Mouse (Mus musculus) hindbrain, embryonic 14.5 days (tissue): ENCODE data around the gene Plekha5. TPM values are rescaled to one million over a fixed set of nuclear protein-coding genes. Genes with fewer than 3 reads are reported as not detected.

ENCODE experiments used
- ATAC-seq: fragments of 200-750 bp; cut with Nextera tagmentation; 2 replicates; pipeline ENCODE4 v1.8.0; 2017; ENCODE audit warnings: moderate number of reproducible peaks, mild to moderate bottlenecking, moderate TSS enrichment, moderate library complexity; ENCODE audit not compliant: low FRiP score
- DNase-seq: peaks from one replicate; pipeline ENCODE4 v3.0.0-alpha.2; 2015; ENCODE audit warnings: low spot score
- H3K27ac ChIP-seq: fragments of 300-500 bp; sonication (generic); 2 replicates; pipeline ENCODE4 v1.5.1; 2014; ENCODE audit warnings: mild to moderate bottlenecking, moderate library complexity
- H3K27me3 ChIP-seq: fragments of 300-500 bp; sonication (generic); 2 replicates; pipeline ENCODE4 v1.6.1; 2014; ENCODE audit warnings: mild to moderate bottlenecking, low read length, mixed read lengths; ENCODE audit not compliant: control insufficient read depth, insufficient read depth
- H3K36me3 ChIP-seq: fragments of 300-500 bp; sonication (generic); replicated peaks from 2 replicates; pipeline ENCODE4 v1.6.1; 2014; ENCODE audit not compliant: control insufficient read depth, insufficient read depth
- H3K4me1 ChIP-seq: fragments of 300-500 bp; sonication (generic); replicated peaks from 2 replicates; pipeline ENCODE4 v1.6.1; 2014; ENCODE audit warnings: antibody characterized with exemption, low read length, mixed read lengths; ENCODE audit not compliant: control insufficient read depth, insufficient read depth
- H3K4me2 ChIP-seq: fragments of 300-500 bp; sonication (generic); replicated peaks from 2 replicates; pipeline ENCODE4 v1.6.1; 2014; ENCODE audit warnings: mild to moderate bottlenecking, moderate library complexity
- H3K4me3 ChIP-seq: fragments of 300-500 bp; sonication (generic); replicated peaks from 2 replicates; pipeline ENCODE4 v1.5.1; 2014; ENCODE audit warnings: mild to moderate bottlenecking, low read length
- H3K9ac ChIP-seq: fragments of 300-500 bp; sonication (generic); 2 replicates; pipeline ENCODE4 v1.6.1; 2014
- H3K9me3 ChIP-seq: fragments of 300-500 bp; sonication (generic); 2 replicates; pipeline ENCODE4 v1.6.1; 2016; ENCODE audit warnings: low read length; ENCODE audit not compliant: control insufficient read depth
- WGBS: fragments of 180-500 bp; shearing (Covaris S2); extraction: QIAGEN DNeasy Blood & Tissue Kit; methylation state at CpG from one replicate; pipeline ENCODE4 v1.1.7; 2014; 5-methylcytosine and 5-hydroxymethylcytosine counted together
- polyA plus RNA-seq: library from polyadenylated mRNA; unstranded; fragments of >200 nt; fragmentation: Nextera tagmentation; extraction: Ambion mirVana; gene quantifications from 2 replicates; pipeline ENCODE4 v1.2.1, GENCODE M21; 2014

Gene Plekha5
- polyA plus RNA-seq, 1 experiment from 2014 or later, result 37.8 TPM

DNA sequence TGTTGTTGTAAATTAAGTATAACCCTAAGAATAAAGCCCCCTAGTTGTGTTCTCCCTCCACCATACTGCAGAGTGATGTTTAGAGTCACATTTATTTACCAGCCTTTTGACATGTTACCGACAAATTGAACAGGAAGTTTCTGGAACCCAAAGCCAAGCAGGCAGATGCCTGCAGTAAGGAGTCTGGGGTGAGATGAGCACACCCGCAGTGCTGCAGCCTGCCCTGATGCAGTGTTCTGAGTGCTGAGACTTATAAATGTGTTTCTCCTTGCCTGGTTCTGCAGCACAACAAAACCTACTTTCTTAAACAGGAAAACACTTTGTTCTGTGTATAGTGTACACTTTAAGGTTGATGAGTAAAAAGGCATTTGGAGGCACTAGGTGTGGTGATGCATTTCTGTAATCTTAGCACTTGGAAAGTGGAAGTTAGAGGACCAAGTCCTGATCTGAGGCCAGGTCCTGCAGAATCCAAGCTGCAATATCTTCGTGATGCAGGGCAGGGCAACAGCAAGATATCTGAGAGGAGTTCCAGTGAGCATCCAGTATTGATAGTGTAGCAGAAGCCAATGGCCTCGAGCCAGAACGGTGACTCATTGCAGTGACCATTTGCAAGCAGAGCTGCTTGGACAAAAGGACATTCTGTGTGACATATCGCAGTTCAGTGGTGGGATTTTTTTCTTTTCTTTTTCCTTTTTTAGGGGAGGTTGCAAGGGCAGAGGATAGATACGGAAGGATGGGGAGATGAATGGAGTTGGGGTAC, 58.0 kb downstream of the Plekha5 start:
- Histone ChIP-seq H3K4me3 (no peak overlapping the region), H3K9me3 (no peaks in the 10 kb centered on the region), H3K27me3 (no peaks in the 10 kb centered on the region), H3K4me1 (peaks cover 40% of the 10 kb centered on the region), H3K36me3 (no peaks in the 10 kb centered on the region), H3K4me2 (no peak overlapping the region), H3K9ac (no peak overlapping the region), H3K27ac (peak overlapping the region; percentile 41; the same call in 1 of the 2 replicates)
- ATAC-seq (no peak), DNase-seq (peak; percentile 65)
- WGBS, result 57% methylated on average over 7 of the region's 7 CpGs

DNA sequence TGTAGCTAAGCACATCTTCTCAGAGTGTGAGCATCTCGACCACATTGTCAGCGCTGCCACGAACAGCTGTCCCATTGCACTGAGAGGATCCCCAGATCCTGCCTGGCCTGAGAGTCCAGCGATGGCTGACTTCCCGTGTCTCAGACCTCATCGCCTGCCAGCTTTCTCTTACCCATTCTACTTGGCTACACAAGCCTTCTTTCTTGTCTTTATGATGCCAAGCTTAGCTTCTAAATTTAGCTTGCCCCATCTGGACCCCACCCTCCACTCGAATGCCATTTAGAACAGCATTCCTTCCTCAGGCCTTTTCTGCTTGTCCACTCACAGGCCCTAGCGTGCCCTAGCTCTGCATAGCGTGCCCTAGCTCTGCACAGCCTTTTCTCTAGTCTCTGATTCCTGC, 60.3 kb downstream of the Plekha5 start:
- no peak overlapping the region for H3K4me3 ChIP-seq
- H3K4me2 ChIP-seq, result no peak overlapping the region
- 81% methylated on average over 9 of the region's 9 CpGs for WGBS
- no peaks in the 10 kb centered on the region for H3K27me3 ChIP-seq
- H3K4me1 ChIP-seq, result peaks cover 26% of the 10 kb centered on the region
- DNase-seq (no peak), ATAC-seq (no peak)
- H3K27ac ChIP-seq, result peak overlapping the region; percentile 52
- no peaks in the 10 kb centered on the region for H3K9me3 ChIP-seq
- no peak overlapping the region for H3K9ac ChIP-seq
- no peaks in the 10 kb centered on the region for H3K36me3 ChIP-seq

DNA sequence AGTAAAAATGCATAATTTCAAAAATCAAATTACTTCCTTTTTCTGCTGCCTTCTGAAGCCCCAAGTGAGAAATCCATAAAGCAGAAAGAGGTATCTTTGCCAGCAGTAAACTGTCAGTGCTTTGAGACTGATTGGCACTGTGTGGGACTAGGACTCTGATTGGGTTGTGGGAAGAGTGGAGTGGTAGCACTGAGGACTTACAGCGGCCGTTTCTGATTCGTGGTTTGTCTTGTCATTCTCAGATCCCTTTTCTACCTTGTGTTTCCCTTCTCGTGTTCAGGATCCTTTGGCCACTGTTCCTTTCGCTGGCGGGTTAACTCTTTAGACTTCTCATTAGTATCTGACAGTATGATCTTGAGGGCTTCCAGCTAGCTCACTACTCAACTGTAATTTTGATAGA, 61.8 kb downstream of the Plekha5 start:
- H3K36me3 ChIP-seq, result no peaks in the 10 kb centered on the region
- H3K9ac ChIP-seq, result no peak overlapping the region
- DNase-seq, result no peak
- 80% methylated on average over 6 of the region's 6 CpGs for WGBS
- no peaks in the 10 kb centered on the region for H3K27me3 ChIP-seq
- H3K4me1 ChIP-seq, result peaks cover 24% of the 10 kb centered on the region
- no peak overlapping the region for H3K4me3 ChIP-seq
- no peak overlapping the region for H3K4me2 ChIP-seq
- no peak overlapping the region for H3K27ac ChIP-seq
- no peaks in the 10 kb centered on the region for H3K9me3 ChIP-seq
- no peak for ATAC-seq

DNA sequence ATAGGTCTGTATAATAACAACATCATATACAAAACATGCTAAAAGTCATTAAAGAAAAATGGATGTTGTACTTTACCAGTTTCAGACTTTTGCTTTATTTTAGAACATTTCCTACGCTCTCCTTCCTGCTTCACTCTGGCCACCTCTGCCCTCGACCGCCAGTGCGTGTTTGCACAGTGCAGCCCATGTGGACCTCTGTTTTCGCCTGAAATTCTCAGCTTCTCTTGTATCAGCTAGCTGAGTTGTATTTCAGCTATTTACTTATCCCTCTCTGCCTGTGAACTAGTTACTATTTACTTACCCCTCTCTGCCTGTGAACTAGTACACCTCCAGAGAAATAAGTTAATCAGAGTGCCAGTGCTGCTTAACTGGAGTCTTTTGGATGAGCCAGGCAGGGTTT, 62.8 kb downstream of the Plekha5 start:
- Histone ChIP-seq H3K27ac (no peak overlapping the region), H3K27me3 (no peaks in the 10 kb centered on the region), H3K9ac (no peak overlapping the region), H3K4me1 (peaks cover 27% of the 10 kb centered on the region), H3K4me2 (no peak overlapping the region), H3K4me3 (no peak overlapping the region), H3K36me3 (no peaks in the 10 kb centered on the region), H3K9me3 (no peaks in the 10 kb centered on the region)
- 91% methylated on average over 5 of the region's 5 CpGs for WGBS
- ATAC-seq (no peak), DNase-seq (no peak)

DNA sequence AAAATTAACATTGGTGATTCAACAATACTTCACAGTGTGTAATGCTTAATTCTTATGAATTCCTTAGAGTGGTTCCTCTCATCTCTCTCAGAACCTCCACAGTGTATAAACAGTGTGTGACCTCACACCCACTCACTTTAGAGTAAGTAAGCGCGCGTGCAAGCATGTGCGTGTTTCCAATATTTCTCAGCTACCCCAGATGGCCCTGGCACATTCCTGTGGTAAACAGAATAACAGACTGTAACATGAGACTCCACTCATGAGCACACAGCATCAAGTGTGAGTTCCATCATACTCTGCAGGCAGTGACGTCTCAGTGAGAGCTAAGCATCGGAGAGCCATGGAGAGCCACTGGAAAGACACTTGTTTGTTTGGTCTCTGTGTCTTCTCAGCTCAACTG, 63.6 kb downstream of the Plekha5 start:
- H3K9ac ChIP-seq, result no peak overlapping the region
- no peak for ATAC-seq
- WGBS, result 81% methylated on average over 6 of the region's 6 CpGs
- H3K27ac ChIP-seq, result no peak overlapping the region
- no peaks in the 10 kb centered on the region for H3K9me3 ChIP-seq
- no peak overlapping the region for H3K4me2 ChIP-seq
- no peak for DNase-seq
- H3K27me3 ChIP-seq, result no peaks in the 10 kb centered on the region
- peaks cover 24% of the 10 kb centered on the region for H3K4me1 ChIP-seq
- H3K36me3 ChIP-seq, result no peaks in the 10 kb centered on the region
- H3K4me3 ChIP-seq, result no peak overlapping the region

DNA sequence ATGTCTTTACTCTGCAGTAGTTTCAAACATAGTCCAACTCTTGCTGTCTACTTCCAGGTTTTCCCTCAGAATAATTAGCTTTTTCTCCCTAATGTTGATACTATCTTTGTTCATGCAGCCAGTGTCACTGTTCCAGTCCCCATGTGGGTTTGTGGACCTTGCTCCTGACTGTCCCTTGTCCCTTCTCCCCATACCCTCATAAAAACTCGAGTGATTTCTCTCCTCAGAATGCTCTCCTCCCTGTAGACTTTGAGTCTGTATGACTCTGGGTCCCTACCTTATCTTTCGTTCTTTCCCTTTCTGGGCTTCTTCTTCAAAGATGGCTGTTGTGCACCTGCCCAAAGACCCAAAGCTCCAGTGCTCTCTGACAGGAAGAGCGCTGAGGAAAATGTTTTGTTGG, 64.8 kb downstream of the Plekha5 start:
- no peaks in the 10 kb centered on the region for H3K27me3 ChIP-seq
- DNase-seq (no peak), ATAC-seq (no peak)
- no peak overlapping the region for H3K9ac ChIP-seq
- WGBS, result 89% methylated on average over 3 of the region's 3 CpGs
- no peaks in the 10 kb centered on the region for H3K36me3 ChIP-seq
- peaks cover 17% of the 10 kb centered on the region; the same call in 1 of the 2 replicates for H3K4me1 ChIP-seq
- no peak overlapping the region for H3K27ac ChIP-seq
- H3K4me3 ChIP-seq, result no peak overlapping the region
- no peaks in the 10 kb centered on the region for H3K9me3 ChIP-seq
- no peak overlapping the region for H3K4me2 ChIP-seq

DNA sequence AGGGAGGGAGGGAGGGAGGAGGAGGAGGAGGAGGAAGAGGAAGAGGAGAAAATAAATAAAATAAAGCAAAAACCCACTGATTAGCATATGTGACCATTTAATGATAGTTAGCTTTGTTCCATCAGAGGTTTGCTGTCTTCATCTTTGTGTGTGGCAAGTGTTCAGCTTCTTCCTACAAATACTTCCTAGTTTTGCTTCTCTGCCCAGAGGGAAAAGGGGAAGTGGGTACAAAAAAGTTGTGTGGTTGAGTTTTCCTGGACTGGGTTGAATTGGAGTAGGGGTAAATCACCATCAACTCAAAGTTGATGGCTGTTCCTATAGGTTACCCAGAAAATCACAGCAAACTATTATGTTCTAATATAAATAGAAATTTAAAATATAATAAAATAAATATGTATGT, 65.7 kb downstream of the Plekha5 start:
- Histone ChIP-seq H3K27ac (no peak overlapping the region), H3K4me3 (no peak overlapping the region), H3K9ac (no peak overlapping the region), H3K4me1 (peaks cover 9% of the 10 kb centered on the region; the same call in 1 of the 2 replicates), H3K4me2 (no peak overlapping the region), H3K9me3 (no peaks in the 10 kb centered on the region), H3K36me3 (no peaks in the 10 kb centered on the region), H3K27me3 (no peaks in the 10 kb centered on the region)
- DNase-seq (no peak), ATAC-seq (no peak)

DNA sequence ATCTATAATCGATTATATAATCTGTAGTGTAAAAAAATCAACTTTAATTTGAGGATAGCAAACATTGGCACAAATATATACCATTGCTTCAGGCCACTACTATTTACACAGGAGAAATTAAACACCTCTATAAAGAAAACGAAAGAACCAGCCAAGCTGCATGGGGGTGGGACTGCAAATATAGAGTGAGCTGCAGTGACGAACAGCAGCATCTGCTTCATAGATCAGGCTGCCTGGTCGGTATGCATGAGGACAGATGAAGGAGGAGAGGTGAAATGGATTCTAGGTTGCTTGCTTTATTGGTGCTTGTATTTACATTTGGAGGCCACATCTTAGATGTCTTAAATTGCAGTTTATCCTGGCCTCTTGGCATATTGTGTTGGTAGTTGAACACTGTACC, 66.4 kb downstream of the Plekha5 start:
- Histone ChIP-seq H3K4me1 (0 out of 2 replicates have a peak, but pooled peaks cover 9% of the 10 kb centered on the region), H3K4me2 (no peak overlapping the region), H3K27ac (no peak overlapping the region), H3K27me3 (no peaks in the 10 kb centered on the region), H3K9me3 (no peaks in the 10 kb centered on the region), H3K9ac (no peak overlapping the region), H3K4me3 (no peak overlapping the region), H3K36me3 (no peaks in the 10 kb centered on the region)
- DNase-seq, result no peak
- 78% methylated on average over 4 of the region's 4 CpGs for WGBS
- no peak for ATAC-seq

DNA sequence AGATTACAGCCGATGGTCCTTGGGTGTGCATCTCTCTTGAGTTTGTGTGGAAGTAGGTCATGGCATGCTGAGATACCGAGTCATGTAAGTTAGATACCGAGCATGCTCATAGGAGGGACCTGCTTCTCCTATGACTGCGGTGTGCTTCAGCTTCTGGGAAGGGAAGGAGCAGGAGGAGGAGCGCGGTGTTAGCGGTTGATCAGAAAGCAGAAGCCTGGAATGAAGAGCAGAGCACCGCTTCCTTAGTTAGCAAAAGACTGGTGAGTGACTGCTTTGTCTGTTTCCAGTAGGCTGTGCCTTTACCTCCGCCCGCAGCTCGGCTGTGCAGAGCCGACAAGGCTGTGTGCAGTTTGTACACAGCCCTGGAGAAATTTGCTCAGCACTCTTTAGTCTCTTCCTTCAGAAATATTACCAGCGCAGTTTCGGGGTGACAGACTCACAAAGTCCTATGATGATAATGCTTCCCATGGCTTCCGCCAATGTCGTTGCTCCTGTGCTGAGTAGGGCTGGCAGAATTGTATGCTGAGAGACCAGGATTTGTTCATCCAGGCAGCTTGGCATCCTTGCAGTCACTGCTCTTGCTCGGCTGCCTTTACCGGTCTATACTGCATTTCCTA, 67.2 kb downstream of the Plekha5 start:
- no peaks in the 10 kb centered on the region for H3K36me3 ChIP-seq
- H3K9ac ChIP-seq, result no peak overlapping the region
- H3K4me1 ChIP-seq, result 0 out of 2 replicates have a peak, but pooled peaks cover 9% of the 10 kb centered on the region
- H3K9me3 ChIP-seq, result no peaks in the 10 kb centered on the region
- ATAC-seq (peak; percentile 55; the same call in 1 of the 2 replicates), DNase-seq (no peak)
- H3K4me3 ChIP-seq, result no peak overlapping the region
- no peak overlapping the region for H3K27ac ChIP-seq
- no peak overlapping the region for H3K4me2 ChIP-seq
- 78% methylated on average over 18 of the region's 18 CpGs for WGBS
- H3K27me3 ChIP-seq, result no peaks in the 10 kb centered on the region
